Mouse (Mus musculus) left cerebral cortex, adult 6 months (tissue): ENCODE measurements around the gene Olfr1333. TPM values are rescaled to one million over a fixed set of nuclear protein-coding genes. Genes with fewer than 3 reads are reported as not detected.

Source experiments
- long read RNA-seq, 2 experiments: library from polyadenylated mRNA; unstranded; transcript quantifications; one replicate each; pipeline ENCODE4 v2.0.0; 2019 to 2020
- polyA plus RNA-seq: library from polyadenylated mRNA; unstranded; fragments of <200 nt; fragmentation: Nextera tagmentation; gene quantifications from 2 replicates; pipeline ENCODE4 v1.2.3, GENCODE M21; 2021

Gene Olfr1333
- polyA plus RNA-seq: not detected in 2 replicates
- long read RNA-seq, experiment 1: 0 reads
- long read RNA-seq, experiment 2: 0 reads

DNA sequence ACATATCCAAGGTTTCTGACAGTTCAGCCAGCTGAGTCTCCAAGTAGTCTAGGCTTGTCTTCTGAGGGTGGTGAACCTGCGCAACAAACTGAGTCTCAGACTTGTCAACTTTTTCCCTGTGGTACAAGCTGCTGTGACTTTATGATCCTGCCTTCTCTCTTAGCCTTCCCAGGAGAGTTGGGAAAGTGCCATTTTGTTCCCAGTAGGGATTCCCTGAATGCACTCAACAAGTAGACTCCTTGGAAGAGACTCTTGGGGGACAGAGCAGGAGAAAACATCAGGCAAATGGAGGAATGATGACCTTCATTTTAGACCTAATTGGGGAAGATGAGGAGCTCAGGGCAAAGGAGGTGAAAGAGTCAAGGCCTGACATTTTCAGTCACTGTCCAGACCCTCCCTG, at the start of gene Olfr1333:
Gene Olfr1333, minus strand, starts transcription at position 101 of the 400 bp plus-strand sequence.

DNA sequence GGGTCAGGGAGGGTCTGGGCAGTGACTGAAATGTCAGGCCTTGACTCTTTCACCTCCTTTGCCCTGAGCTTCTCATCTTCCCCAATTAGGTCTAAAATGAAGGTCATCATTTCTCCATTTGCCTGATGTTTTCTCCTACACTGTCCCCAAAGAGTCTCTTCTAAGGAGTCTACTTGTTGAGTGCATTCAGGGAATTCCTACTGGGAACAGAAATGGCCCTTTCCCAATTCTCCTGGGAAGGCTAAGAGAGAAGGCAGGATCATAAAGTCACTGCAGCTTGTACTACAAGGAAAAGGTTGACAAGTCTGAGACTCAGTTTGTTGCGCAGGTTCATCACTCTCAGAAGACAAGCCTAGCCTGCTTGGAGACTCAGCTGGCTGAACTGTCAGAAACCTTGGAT, 28.3 kb upstream of the Olfr1333 start, which contains the start of gene Olfr1331:
Gene Olfr1331, plus strand, starts transcription at position 301 of the 400 bp plus-strand sequence.

DNA sequence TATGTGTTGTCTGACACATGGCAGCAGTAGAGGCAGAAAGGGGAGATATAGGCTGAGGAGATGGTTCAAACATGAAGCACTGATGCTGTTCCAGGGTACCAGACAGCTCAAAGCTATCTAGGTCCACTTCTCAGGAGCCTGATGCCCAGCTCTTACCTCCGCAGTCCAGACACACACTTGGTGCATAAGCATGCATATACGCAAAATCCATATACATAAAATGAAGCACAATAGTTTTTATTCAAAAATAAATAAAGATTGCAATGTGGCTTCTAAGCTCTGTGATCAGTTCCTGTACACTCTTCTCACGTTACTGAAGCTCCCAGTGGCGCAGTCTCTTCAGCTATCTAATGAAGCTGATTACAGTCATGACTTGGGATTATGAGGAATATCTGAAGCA, 26.2 kb downstream of the Olfr1333 start, which contains the start of gene Olfr1335:
Gene Olfr1335, minus strand, starts transcription at position 101 of the 400 bp plus-strand sequence.

DNA sequence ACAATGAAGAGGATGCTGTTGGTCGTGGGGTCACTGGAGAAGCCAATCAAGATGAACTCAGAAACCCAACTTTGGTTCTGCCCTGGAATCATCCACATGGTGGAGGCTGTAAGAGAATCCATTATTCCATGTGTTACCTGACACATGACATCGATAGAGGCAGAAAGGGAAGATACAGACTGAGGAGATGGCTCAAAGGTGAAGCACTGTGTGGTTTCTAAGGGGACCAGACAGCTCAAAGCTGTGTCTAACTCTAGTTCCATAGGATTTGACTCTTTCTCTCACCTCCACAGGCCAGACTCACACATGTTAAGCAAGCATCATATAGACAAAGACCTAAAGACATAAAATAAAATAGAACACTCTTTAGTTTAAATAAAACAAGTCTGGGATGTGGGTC, 53.6 kb downstream of the Olfr1333 start, which contains the start of gene Olfr1337:
Gene Olfr1337, minus strand, starts transcription at position 101 of the 400 bp plus-strand sequence.

Other genes with a start within 250 kb of the Olfr1333 start
- 0.35 and 0.40 TPM in 2 replicates for gene Cfap57, start 215.5 kb downstream of the Olfr1333 start, polyA plus RNA-seq
- gene Ebna1bp2, start 215.5 kb downstream of the Olfr1333 start, polyA plus RNA-seq: 38.1 and 47.7 TPM in 2 replicates
- gene Olfr62, start 177.3 kb downstream of the Olfr1333 start, polyA plus RNA-seq: not detected in 2 replicates
- gene Olfr1342, start 143.5 kb downstream of the Olfr1333 start, polyA plus RNA-seq: not detected in 2 replicates
- gene Olfr1341, start 132.8 kb downstream of the Olfr1333 start, polyA plus RNA-seq: not detected in 2 replicates
- not detected in 2 replicates for gene Olfr1340, start 116.1 kb downstream of the Olfr1333 start, polyA plus RNA-seq
- gene Olfr1339, start 104.1 kb downstream of the Olfr1333 start, polyA plus RNA-seq: not detected in 2 replicates
- gene Olfr1338, start 77.5 kb downstream of the Olfr1333 start, polyA plus RNA-seq: not detected in 2 replicates
- not detected in 2 replicates for gene Olfr1337, start 53.7 kb downstream of the Olfr1333 start, polyA plus RNA-seq
- gene Olfr1335, start 26.3 kb downstream of the Olfr1333 start, polyA plus RNA-seq: not detected in 2 replicates
- not detected in 2 replicates for gene Olfr1331, start 28.4 kb upstream of the Olfr1333 start, polyA plus RNA-seq
- not detected in 2 replicates for gene Olfr1330, start 52.3 kb upstream of the Olfr1333 start, polyA plus RNA-seq
- not detected in 2 replicates for gene Olfr1329, start 81.2 kb upstream of the Olfr1333 start, polyA plus RNA-seq
- gene Olfr1328, start 102.3 kb upstream of the Olfr1333 start, polyA plus RNA-seq: not detected in 2 replicates
- not detected in 2 replicates for gene Lao1, start 125.3 kb upstream of the Olfr1333 start, polyA plus RNA-seq